Mouse (Mus musculus): Measurements from ENCODE around the gene Ifngr2. TPM values are rescaled to one million over a fixed set of nuclear protein-coding genes. Genes with fewer than 3 reads are reported as not detected.

The Ifngr2 gene
- total RNA-seq, 1 experiment: 7.0 TPM

GRCm38 (mm10) chr16:91564580-91565291 is 17.9 kb downstream of the Ifngr2 start:
- peak; percentile 57 for DNase-seq (ENCODE audit: low read depth, low spot score)
- Histone ChIP-seq H3K9me3 (ENCODE audit: control insufficient read depth, insufficient read depth, low read depth, low read length) (no peaks in the 10 kb centered on the region), H3K9ac (ENCODE audit: insufficient read depth, low read depth, low read length, poor library complexity, severe bottlenecking) (no peak overlapping the region), H3K4me1 (ENCODE audit: control insufficient read depth in 2 of 2, insufficient read depth in 2 of 2, low read length in 2 of 2, poor library complexity in 1 of 2) (peaks cover 0 to 18% of the 10 kb centered on the region in 2 experiments; a peak in 2 of 4 replicates), H3K4me3 (ENCODE audit: insufficient read depth in 1 of 2, low read depth in 1 of 2, low read length in 2 of 2, poor library complexity in 1 of 2, severe bottlenecking in 1 of 2) (no peak overlapping the region), H3K36me3 (ENCODE audit: control insufficient read depth, insufficient read depth, low read length, poor library complexity, severe bottlenecking) (peaks cover 8% of the 10 kb centered on the region; the same call in 1 of the 2 replicates), H3K27ac (ENCODE audit: insufficient read depth, low read depth, low read length, poor library complexity, severe bottlenecking) (no peak overlapping the region)
- TF ChIP-seq ZNF384 (IDR thresholded peaks at IDR 0.05; ENCODE audit: low read depth, low read length): no peak
- no peak for TF ChIP-seq CHD2 (IDR thresholded peaks at IDR 0.05; ENCODE audit: low read depth, low read length)
- no peak for TF ChIP-seq MAFK (IDR thresholded peaks at IDR 0.05; ENCODE audit: insufficient read depth, low read depth, low read length)
- TF ChIP-seq HCFC1 (IDR thresholded peaks at IDR 0.05; ENCODE audit: borderline replicate concordance, insufficient read depth, low read length): no peak
- no peak for TF ChIP-seq ZC3H11A (IDR thresholded peaks at IDR 0.05; ENCODE audit: borderline replicate concordance, low read depth, low read length)
- in situ Hi-C loops (cut with MboI; ENCODE audit: low sequenced_read_pairs in 2 of 2, unreplicated experiment in 2 of 2): no loop called here

- DNase-seq (ENCODE audit: low read depth, low spot score): no peak
- Histone ChIP-seq H3K4me3 (ENCODE audit: insufficient read depth in 1 of 2, low read depth in 1 of 2, low read length in 2 of 2, poor library complexity in 1 of 2, severe bottlenecking in 1 of 2) (no peak overlapping the region), H3K9me3 (ENCODE audit: control insufficient read depth, insufficient read depth, low read depth, low read length) (no peaks in the 10 kb centered on the region), H3K4me1 (ENCODE audit: control insufficient read depth in 2 of 2, insufficient read depth in 2 of 2, low read length in 2 of 2, poor library complexity in 1 of 2) (peaks cover 0 to 18% of the 10 kb centered on the region in 2 experiments; a peak in 2 of 4 replicates), H3K36me3 (ENCODE audit: control insufficient read depth, insufficient read depth, low read length, poor library complexity, severe bottlenecking) (peaks cover 8% of the 10 kb centered on the region; the same call in 1 of the 2 replicates), H3K27ac (ENCODE audit: insufficient read depth, low read depth, low read length, poor library complexity, severe bottlenecking) (no peak overlapping the region; the same call in 1 of the 2 replicates), H3K9ac (ENCODE audit: insufficient read depth, low read depth, low read length, poor library complexity, severe bottlenecking) (no peak overlapping the region)
- in situ Hi-C loops (cut with MboI; ENCODE audit: low sequenced_read_pairs in 2 of 2, unreplicated experiment in 2 of 2): no loop called here
- TF ChIP-seq ZNF384 (IDR thresholded peaks at IDR 0.05; ENCODE audit: low read depth, low read length) (no peak), CHD2 (IDR thresholded peaks at IDR 0.05; ENCODE audit: low read depth, low read length) (peak; percentile 25; the same call in 1 of the 2 replicates), HCFC1 (IDR thresholded peaks at IDR 0.05; ENCODE audit: borderline replicate concordance, insufficient read depth, low read length) (no peak), ZC3H11A (IDR thresholded peaks at IDR 0.05; ENCODE audit: borderline replicate concordance, low read depth, low read length) (no peak), MAFK (IDR thresholded peaks at IDR 0.05; ENCODE audit: insufficient read depth, low read depth, low read length) (no peak)
Measured at GRCm38 (mm10) chr16:91565292-91565951, 18.6 kb downstream of the Ifngr2 start.

GRCm38 (mm10) chr16:91566002-91566401 is 19.1 kb downstream of the Ifngr2 start:
- Histone ChIP-seq H3K4me1 (ENCODE audit: control insufficient read depth in 2 of 2, insufficient read depth in 2 of 2, low read length in 2 of 2, poor library complexity in 1 of 2) (peaks cover 0 to 18% of the 10 kb centered on the region in 2 experiments; a peak in 2 of 4 replicates), H3K36me3 (ENCODE audit: control insufficient read depth, insufficient read depth, low read length, poor library complexity, severe bottlenecking) (peaks cover 8% of the 10 kb centered on the region; the same call in 1 of the 2 replicates), H3K27ac (ENCODE audit: insufficient read depth, low read depth, low read length, poor library complexity, severe bottlenecking) (no peak overlapping the region), H3K9me3 (ENCODE audit: control insufficient read depth, insufficient read depth, low read depth, low read length) (no peaks in the 10 kb centered on the region), H3K4me3 (ENCODE audit: insufficient read depth in 1 of 2, low read depth in 1 of 2, low read length in 2 of 2, poor library complexity in 1 of 2, severe bottlenecking in 1 of 2) (no peak overlapping the region), H3K9ac (ENCODE audit: insufficient read depth, low read depth, low read length, poor library complexity, severe bottlenecking) (no peak overlapping the region)
- DNase-seq (ENCODE audit: low read depth, low spot score): no peak
- no peak for TF ChIP-seq HCFC1 (IDR thresholded peaks at IDR 0.05; ENCODE audit: borderline replicate concordance, insufficient read depth, low read length)
- TF ChIP-seq CHD2 (IDR thresholded peaks at IDR 0.05; ENCODE audit: low read depth, low read length): no peak
- TF ChIP-seq ZNF384 (IDR thresholded peaks at IDR 0.05; ENCODE audit: low read depth, low read length): no peak
- TF ChIP-seq ZC3H11A (IDR thresholded peaks at IDR 0.05; ENCODE audit: borderline replicate concordance, low read depth, low read length): no peak
- TF ChIP-seq MAFK (IDR thresholded peaks at IDR 0.05; ENCODE audit: insufficient read depth, low read depth, low read length): no peak
- in situ Hi-C loops (cut with MboI; ENCODE audit: low sequenced_read_pairs in 2 of 2, unreplicated experiment in 2 of 2): no loop called here

- Histone ChIP-seq H3K36me3 (ENCODE audit: control insufficient read depth, insufficient read depth, low read length, poor library complexity, severe bottlenecking) (peaks cover 3% of the 10 kb centered on the region; the same call in 1 of the 2 replicates), H3K4me1 (ENCODE audit: control insufficient read depth in 2 of 2, insufficient read depth in 2 of 2, low read length in 2 of 2, poor library complexity in 1 of 2) (peaks cover 0 to 11% of the 10 kb centered on the region in 2 experiments; a peak in 2 of 4 replicates), H3K9me3 (ENCODE audit: control insufficient read depth, insufficient read depth, low read depth, low read length) (no peaks in the 10 kb centered on the region), H3K27ac (ENCODE audit: insufficient read depth, low read depth, low read length, poor library complexity, severe bottlenecking) (no peak overlapping the region), H3K9ac (ENCODE audit: insufficient read depth, low read depth, low read length, poor library complexity, severe bottlenecking) (no peak overlapping the region), H3K4me3 (ENCODE audit: insufficient read depth in 1 of 2, low read depth in 1 of 2, low read length in 2 of 2, poor library complexity in 1 of 2, severe bottlenecking in 1 of 2) (no peak overlapping the region)
- no peak for DNase-seq (ENCODE audit: low read depth, low spot score)
- no peak for TF ChIP-seq ZNF384 (IDR thresholded peaks at IDR 0.05; ENCODE audit: low read depth, low read length)
- TF ChIP-seq CHD2 (IDR thresholded peaks at IDR 0.05; ENCODE audit: low read depth, low read length): no peak
- no peak for TF ChIP-seq MAFK (IDR thresholded peaks at IDR 0.05; ENCODE audit: insufficient read depth, low read depth, low read length)
- TF ChIP-seq HCFC1 (IDR thresholded peaks at IDR 0.05; ENCODE audit: borderline replicate concordance, insufficient read depth, low read length): no peak
- TF ChIP-seq ZC3H11A (IDR thresholded peaks at IDR 0.05; ENCODE audit: borderline replicate concordance, low read depth, low read length): no peak
- in situ Hi-C loops (cut with MboI; ENCODE audit: low sequenced_read_pairs in 2 of 2, unreplicated experiment in 2 of 2): no loop called here
Measured at GRCm38 (mm10) chr16:91568960-91569359, 22.1 kb downstream of the Ifngr2 start.

Data from ES-E14 (cell line).